Mouse (Mus musculus) lung, embryonic 15.5 days (tissue): ENCODE results near the gene Gas7. TPM values are rescaled to one million over a fixed set of nuclear protein-coding genes. Genes with fewer than 3 reads are reported as not detected.

Source experiments
- ATAC-seq: fragments of 200-750 bp; cut with Nextera tagmentation; 2 replicates; pipeline ENCODE4 v1.8.0; 2017; ENCODE audit warnings: moderate number of reproducible peaks, borderline replicate concordance; ENCODE audit not compliant: low FRiP score, low TSS enrichment; ENCODE audit errors: extremely low read depth
- H3K27ac ChIP-seq: fragments of 300-500 bp; sonication (generic); 2 replicates; pipeline ENCODE4 v1.5.1; 2015; ENCODE audit warnings: moderate library complexity, mild to moderate bottlenecking, inconsistent platforms
- H3K27me3 ChIP-seq: fragments of 300-500 bp; sonication (generic); 2 replicates; pipeline ENCODE4 v1.6.1; 2015; ENCODE audit warnings: inconsistent platforms
- H3K36me3 ChIP-seq: fragments of 300-500 bp; sonication (generic); 2 replicates; pipeline ENCODE4 v1.6.1; 2015; ENCODE audit warnings: inconsistent platforms
- H3K4me1 ChIP-seq: fragments of 300-500 bp; sonication (generic); 2 replicates; pipeline ENCODE4 v1.6.1; 2015; ENCODE audit warnings: inconsistent platforms
- H3K4me2 ChIP-seq: fragments of 300-500 bp; sonication (generic); 2 replicates; pipeline ENCODE4 v1.6.1; 2015; ENCODE audit warnings: inconsistent platforms, mild to moderate bottlenecking, moderate library complexity
- H3K4me3 ChIP-seq: fragments of 300-500 bp; sonication (generic); 2 replicates; pipeline ENCODE4 v1.5.1; 2015; ENCODE audit warnings: mild to moderate bottlenecking, inconsistent platforms
- H3K9ac ChIP-seq: fragments of 300-500 bp; sonication (generic); 2 replicates; pipeline ENCODE4 v1.6.1; 2015; ENCODE audit warnings: inconsistent platforms
- H3K9me3 ChIP-seq: fragments of 300-500 bp; sonication (generic); 2 replicates; pipeline ENCODE4 v1.6.1; 2016; ENCODE audit warnings: inconsistent platforms
- WGBS: fragments of 180-500 bp; shearing (Covaris S2); methylation state at CpG from one replicate; pipeline ENCODE4 v1.1.7; 2015; 5-methylcytosine and 5-hydroxymethylcytosine counted together
- polyA plus RNA-seq: library from polyadenylated mRNA; unstranded; fragments of >200 nt; fragmentation: Nextera tagmentation; extraction: Ambion mirVana; gene quantifications from 2 replicates; pipeline ENCODE4 v1.2.1, GENCODE M21; 2015

The Gas7 gene
- polyA plus RNA-seq, 1 experiment from 2014 or later = 11.7 TPM

DNA sequence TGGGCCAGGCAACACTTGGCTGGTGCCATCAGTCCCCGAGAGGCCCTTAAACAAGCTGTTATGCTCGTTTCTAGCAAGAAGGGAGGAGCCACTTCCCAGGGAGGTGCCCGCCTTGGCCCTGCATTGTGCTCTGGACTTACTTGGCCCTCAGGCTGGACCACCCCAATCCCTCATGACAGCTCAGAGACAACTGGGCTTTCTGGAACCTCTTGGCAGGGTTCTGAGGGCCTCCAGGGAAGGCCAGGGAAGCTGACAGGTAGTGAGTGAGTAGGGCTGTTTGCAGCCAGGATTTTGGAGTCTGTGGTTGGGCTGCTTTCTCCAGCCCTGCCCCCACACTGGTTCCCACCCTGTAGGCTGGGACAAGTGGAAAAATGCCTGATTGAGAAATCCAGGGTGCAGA is 68.6 kb downstream of the Gas7 start:
- Histone ChIP-seq H3K4me3 (no peak overlapping the region), H3K4me1 (peaks cover 39% of the 10 kb centered on the region), H3K27ac (peak overlapping the region; percentile 87), H3K27me3 (no peaks in the 10 kb centered on the region), H3K4me2 (no peak overlapping the region), H3K9ac (no peak overlapping the region), H3K9me3 (no peaks in the 10 kb centered on the region), H3K36me3 (no peaks in the 10 kb centered on the region)
- peak; percentile 34; the same call in 1 of the 2 replicates for ATAC-seq
- WGBS = 21% methylated on average over 3 of the region's 3 CpGs

GRCm38 (mm10) chr11:67524731-67525130 is 69.5 kb downstream of the Gas7 start:
- Histone ChIP-seq H3K4me1 (peaks cover 39% of the 10 kb centered on the region), H3K27me3 (no peaks in the 10 kb centered on the region), H3K27ac (peak overlapping the region; percentile 87), H3K36me3 (no peaks in the 10 kb centered on the region), H3K4me2 (no peak overlapping the region), H3K4me3 (no peak overlapping the region), H3K9ac (no peak overlapping the region), H3K9me3 (no peaks in the 10 kb centered on the region)
- ATAC-seq = peak; percentile 28; the same call in 1 of the 2 replicates
- 10% methylated on average over 2 of the region's 2 CpGs for WGBS

GRCm38 (mm10) chr11:67525841-67526240 is 70.6 kb downstream of the Gas7 start:
- Histone ChIP-seq H3K4me3 (no peak overlapping the region), H3K9ac (no peak overlapping the region), H3K4me1 (peaks cover 39% of the 10 kb centered on the region), H3K9me3 (no peaks in the 10 kb centered on the region), H3K27ac (peak overlapping the region; percentile 87), H3K27me3 (no peaks in the 10 kb centered on the region), H3K4me2 (no peak overlapping the region), H3K36me3 (no peaks in the 10 kb centered on the region)
- ATAC-seq = no peak
- WGBS = 37% methylated on average over 3 of the region's 3 CpGs

GRCm38 (mm10) chr11:67526621-67527545 is 71.6 kb downstream of the Gas7 start:
- no peaks in the 10 kb centered on the region for H3K9me3 ChIP-seq
- H3K27ac ChIP-seq = peak overlapping the region; percentile 79
- WGBS = 58% methylated on average over 12 of the region's 12 CpGs
- no peaks in the 10 kb centered on the region for H3K36me3 ChIP-seq
- H3K4me2 ChIP-seq = no peak overlapping the region
- no peak overlapping the region for H3K4me3 ChIP-seq
- ATAC-seq = peak; percentile 85; the same call in 1 of the 2 replicates
- H3K9ac ChIP-seq = no peak overlapping the region
- no peaks in the 10 kb centered on the region for H3K27me3 ChIP-seq
- H3K4me1 ChIP-seq = peaks cover 39% of the 10 kb centered on the region

DNA sequence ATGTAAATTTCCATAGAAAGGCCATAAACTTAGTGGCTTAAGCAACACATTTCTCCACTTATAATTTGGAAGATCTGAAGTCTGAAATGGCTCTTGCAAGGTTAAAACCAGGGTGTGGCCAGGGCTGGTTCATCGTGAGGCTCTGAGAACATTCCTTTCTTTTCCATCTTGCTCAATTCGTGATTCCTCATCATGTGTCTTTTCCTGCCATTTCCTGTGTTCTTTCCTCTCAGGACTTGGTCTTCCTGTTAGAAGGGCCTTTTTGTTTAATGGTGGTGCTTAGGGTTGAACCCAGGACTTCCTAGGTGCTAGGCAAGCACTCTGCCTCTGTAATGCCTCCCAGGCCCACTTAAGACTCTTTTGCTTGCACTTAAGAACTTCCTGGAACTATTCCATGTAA is 76.0 kb downstream of the Gas7 start:
- no peak for ATAC-seq
- H3K27ac ChIP-seq = no peak overlapping the region
- H3K9ac ChIP-seq = no peak overlapping the region
- no peaks in the 10 kb centered on the region for H3K27me3 ChIP-seq
- H3K36me3 ChIP-seq = no peaks in the 10 kb centered on the region
- 52% methylated on average over 2 of the region's 2 CpGs for WGBS
- H3K4me3 ChIP-seq = no peak overlapping the region
- no peak overlapping the region for H3K4me2 ChIP-seq
- H3K4me1 ChIP-seq = peaks cover 18% of the 10 kb centered on the region
- H3K9me3 ChIP-seq = no peaks in the 10 kb centered on the region

DNA sequence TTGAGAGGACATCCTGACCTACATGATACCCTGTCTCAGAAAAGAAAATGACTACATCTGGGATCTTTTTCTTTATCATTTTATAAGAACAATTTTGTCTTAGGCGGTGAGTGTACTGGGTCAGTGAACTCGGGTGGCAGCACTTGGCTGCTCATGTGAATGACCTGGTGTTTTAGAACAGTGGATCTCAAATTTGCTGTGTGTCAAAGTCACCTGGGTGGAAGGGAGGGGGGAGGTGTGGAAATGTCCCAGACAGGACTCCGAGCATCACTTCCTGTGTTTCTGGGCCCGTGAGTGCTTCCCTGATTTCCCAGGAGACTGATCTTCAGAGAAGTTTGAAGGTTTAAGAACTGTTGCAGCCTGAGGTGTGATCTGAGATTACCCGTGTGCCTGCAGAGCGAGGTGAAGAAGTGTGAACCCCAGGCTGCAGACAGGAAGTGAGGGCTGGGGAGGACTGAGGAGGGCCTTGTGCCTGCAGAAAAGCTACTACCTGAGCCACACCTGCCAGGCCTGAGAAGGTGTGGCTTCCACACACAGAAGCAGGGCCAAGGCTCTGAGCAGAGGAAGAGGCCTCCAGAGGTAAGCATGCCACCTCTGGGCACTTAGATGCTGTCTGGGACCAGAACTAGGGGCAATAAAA is 76.8 kb downstream of the Gas7 start:
- H3K27me3 ChIP-seq = no peaks in the 10 kb centered on the region
- H3K36me3 ChIP-seq = no peaks in the 10 kb centered on the region
- ATAC-seq = no peak
- peaks cover 11% of the 10 kb centered on the region for H3K4me1 ChIP-seq
- no peak overlapping the region for H3K9ac ChIP-seq
- H3K4me3 ChIP-seq = no peak overlapping the region
- 0 out of 2 replicates have a peak overlapping the region, but pooled peaks have one; percentile 3 for H3K27ac ChIP-seq
- H3K9me3 ChIP-seq = no peaks in the 10 kb centered on the region
- 44% methylated on average over 6 of the region's 6 CpGs for WGBS
- H3K4me2 ChIP-seq = no peak overlapping the region

- Histone ChIP-seq H3K27ac (no peak overlapping the region), H3K9me3 (no peaks in the 10 kb centered on the region), H3K36me3 (no peaks in the 10 kb centered on the region), H3K4me1 (peaks cover 6% of the 10 kb centered on the region; the same call in 1 of the 2 replicates), H3K9ac (no peak overlapping the region), H3K4me2 (no peak overlapping the region), H3K4me3 (no peak overlapping the region), H3K27me3 (no peaks in the 10 kb centered on the region)
- no peak for ATAC-seq
- WGBS = 54% methylated on average over 10 of the region's 10 CpGs
These were observed 77.5 kb downstream of the Gas7 start for GRCm38 (mm10) chr11:67532728-67533127.

DNA sequence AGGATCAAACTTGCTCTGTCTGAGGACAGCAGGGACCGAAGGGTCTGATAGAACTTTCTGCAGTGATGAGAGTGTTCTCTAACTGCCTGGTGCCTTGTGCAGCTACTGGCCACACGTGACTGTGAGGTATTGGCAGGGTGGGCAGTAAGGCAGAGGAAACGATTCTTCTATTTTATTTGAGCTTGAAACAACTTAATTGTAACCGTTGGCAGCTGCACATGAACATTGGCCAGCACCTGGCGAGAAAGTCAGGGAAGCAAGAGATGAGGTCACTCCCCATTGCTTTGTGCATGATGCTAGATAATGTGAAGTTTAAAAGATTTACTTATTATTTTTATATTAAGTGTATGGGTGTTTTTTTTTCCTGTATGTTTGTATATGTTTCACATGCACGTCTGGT is 77.9 kb downstream of the Gas7 start:
- H3K36me3 ChIP-seq = no peaks in the 10 kb centered on the region
- peaks cover 10% of the 10 kb centered on the region for H3K4me1 ChIP-seq
- no peaks in the 10 kb centered on the region for H3K27me3 ChIP-seq
- no peaks in the 10 kb centered on the region for H3K9me3 ChIP-seq
- WGBS = 66% methylated on average over 6 of the region's 6 CpGs
- no peak overlapping the region for H3K4me3 ChIP-seq
- H3K9ac ChIP-seq = no peak overlapping the region
- H3K27ac ChIP-seq = no peak overlapping the region
- no peak overlapping the region for H3K4me2 ChIP-seq
- no peak for ATAC-seq

DNA sequence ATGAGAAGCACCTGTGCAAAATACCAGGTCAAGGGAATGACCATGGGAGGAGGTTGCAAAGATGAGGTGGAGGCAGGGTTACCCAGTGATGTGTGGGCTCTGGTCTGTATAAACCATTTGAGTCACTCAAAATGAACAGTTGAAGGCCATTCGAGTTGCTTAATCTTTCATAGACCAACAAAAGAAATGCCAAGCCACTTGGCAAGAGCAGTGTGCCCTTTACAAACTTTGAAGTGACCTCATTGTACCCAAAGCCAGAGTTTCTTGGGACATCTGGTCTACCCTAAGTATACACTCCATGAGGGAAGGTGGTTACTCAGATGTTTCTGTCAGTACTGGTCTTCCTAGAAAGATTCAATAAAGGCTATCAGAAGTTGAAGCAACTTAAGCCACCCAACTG is 80.5 kb downstream of the Gas7 start:
- Histone ChIP-seq H3K9ac (no peak overlapping the region), H3K4me1 (peaks cover 15% of the 10 kb centered on the region), H3K27me3 (no peaks in the 10 kb centered on the region), H3K4me3 (no peak overlapping the region), H3K36me3 (no peaks in the 10 kb centered on the region), H3K27ac (no peak overlapping the region), H3K4me2 (no peak overlapping the region), H3K9me3 (no peaks in the 10 kb centered on the region)
- WGBS = 73% methylated on average over 1 of the region's 1 CpGs
- ATAC-seq = no peak

DNA sequence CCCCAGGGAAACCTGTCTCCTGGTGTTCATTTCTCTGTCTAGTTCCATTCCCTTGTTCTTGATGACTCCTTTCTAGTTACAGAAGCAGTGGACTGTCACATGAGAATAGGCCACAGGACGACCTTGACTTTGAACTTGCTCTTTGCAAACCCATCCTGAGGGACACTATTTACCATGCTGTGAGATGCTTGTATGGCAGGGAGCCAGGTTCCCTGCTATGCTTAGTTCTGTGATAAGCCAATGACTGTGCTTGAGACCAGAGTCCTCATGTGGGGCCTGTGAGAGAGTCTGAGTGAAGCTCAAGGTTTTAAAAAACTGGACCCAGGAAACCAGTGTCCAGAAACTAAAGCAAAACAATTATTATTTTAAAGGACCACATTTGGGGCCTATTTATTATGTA is 81.2 kb downstream of the Gas7 start:
- no peaks in the 10 kb centered on the region for H3K9me3 ChIP-seq
- H3K27me3 ChIP-seq = no peaks in the 10 kb centered on the region
- H3K4me3 ChIP-seq = no peak overlapping the region
- no peak overlapping the region for H3K27ac ChIP-seq
- no peaks in the 10 kb centered on the region for H3K36me3 ChIP-seq
- no peak overlapping the region for H3K4me2 ChIP-seq
- no peak for ATAC-seq
- H3K9ac ChIP-seq = no peak overlapping the region
- H3K4me1 ChIP-seq = peaks cover 15% of the 10 kb centered on the region
- WGBS = 61% methylated on average over 1 of the region's 1 CpGs

DNA sequence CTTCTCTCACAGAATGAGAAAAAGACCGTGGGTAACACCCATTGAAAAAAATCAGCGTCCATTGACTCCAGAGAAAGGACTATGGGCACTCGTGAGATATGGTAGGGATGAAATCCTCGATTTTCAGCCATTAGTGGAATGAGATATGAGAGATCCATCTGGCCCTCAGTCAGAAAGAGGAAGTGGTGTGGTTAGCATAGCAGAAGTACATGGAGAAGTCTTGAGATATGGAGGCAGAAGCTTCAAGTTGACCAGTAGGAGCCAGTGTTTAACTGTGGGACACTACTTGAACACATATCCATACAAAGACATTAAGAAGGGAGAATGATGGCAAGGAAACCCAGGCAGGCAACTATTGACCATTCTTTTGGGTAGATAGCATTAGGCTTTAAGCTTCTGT is 82.1 kb downstream of the Gas7 start:
- H3K9me3 ChIP-seq = no peaks in the 10 kb centered on the region
- no peak overlapping the region for H3K4me3 ChIP-seq
- ATAC-seq = no peak
- H3K27me3 ChIP-seq = no peaks in the 10 kb centered on the region
- H3K27ac ChIP-seq = no peak overlapping the region
- H3K36me3 ChIP-seq = no peaks in the 10 kb centered on the region
- WGBS = 85% methylated on average over 4 of the region's 4 CpGs
- no peak overlapping the region for H3K4me2 ChIP-seq
- H3K9ac ChIP-seq = no peak overlapping the region
- H3K4me1 ChIP-seq = peaks cover 11% of the 10 kb centered on the region

DNA sequence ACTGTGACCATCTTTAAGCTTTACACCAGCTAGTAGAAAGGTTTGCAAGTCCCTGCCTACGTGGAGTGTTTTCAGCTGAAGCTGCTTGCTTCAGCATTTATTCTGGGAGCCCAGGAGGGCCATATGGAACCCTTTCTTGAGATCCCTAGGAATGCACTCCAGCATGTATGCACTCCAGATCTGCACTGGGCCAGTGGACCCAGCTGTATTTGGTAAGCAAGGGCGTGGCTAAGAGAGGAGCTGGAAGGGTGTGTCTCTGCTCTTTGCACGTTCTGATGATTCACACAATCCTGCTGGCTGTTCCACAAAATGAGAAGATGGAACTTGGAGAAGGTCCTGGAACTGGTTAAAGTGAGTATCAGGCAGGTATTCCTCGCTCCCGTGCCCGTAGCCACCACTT is 83.3 kb downstream of the Gas7 start:
- H3K4me3 ChIP-seq = no peak overlapping the region
- 68% methylated on average over 6 of the region's 6 CpGs for WGBS
- H3K4me2 ChIP-seq = no peak overlapping the region
- H3K27ac ChIP-seq = 0 out of 2 replicates have a peak overlapping the region, but pooled peaks have one; percentile 1
- H3K27me3 ChIP-seq = no peaks in the 10 kb centered on the region
- H3K4me1 ChIP-seq = peaks cover 9% of the 10 kb centered on the region; the same call in 1 of the 2 replicates
- H3K9ac ChIP-seq = no peak overlapping the region
- H3K9me3 ChIP-seq = no peaks in the 10 kb centered on the region
- ATAC-seq = peak; percentile 69; the same call in 1 of the 2 replicates
- no peaks in the 10 kb centered on the region for H3K36me3 ChIP-seq
